Mouse (Mus musculus) liver, adult 2 months (tissue): ENCODE results near the gene Ddx5.

ENCODE experiments used
- CTCF ChIP-seq: fragments of 200-500 bp; IDR thresholded peaks from 2 replicates; pipeline ENCODE4 v1.5.1; 2011; ENCODE audit warnings: low read depth, low read length, control low read depth
- POLR2A ChIP-seq: fragments of 200-500 bp; IDR thresholded peaks from 2 replicates; pipeline ENCODE4 v1.6.1; 2011; ENCODE audit warnings: low read length, control low read depth; ENCODE audit not compliant: insufficient read depth; ENCODE audit errors: extremely low read depth

- TF ChIP-seq CTCF (no peak), POLR2A (peak; percentile 52; the same call in 1 of the 2 replicates)
These were observed 1.6 kb downstream of the Ddx5 start for GRCm38 (mm10) chr11:106787131-106788025.
